Mouse (Mus musculus): Measurements from ENCODE around the gene Gng12. TPM values are rescaled to one million over a fixed set of nuclear protein-coding genes. Genes with fewer than 3 reads are reported as not detected.

Gene Gng12
- polyA plus RNA-seq, 1 experiment = 73.9 TPM

DNA sequence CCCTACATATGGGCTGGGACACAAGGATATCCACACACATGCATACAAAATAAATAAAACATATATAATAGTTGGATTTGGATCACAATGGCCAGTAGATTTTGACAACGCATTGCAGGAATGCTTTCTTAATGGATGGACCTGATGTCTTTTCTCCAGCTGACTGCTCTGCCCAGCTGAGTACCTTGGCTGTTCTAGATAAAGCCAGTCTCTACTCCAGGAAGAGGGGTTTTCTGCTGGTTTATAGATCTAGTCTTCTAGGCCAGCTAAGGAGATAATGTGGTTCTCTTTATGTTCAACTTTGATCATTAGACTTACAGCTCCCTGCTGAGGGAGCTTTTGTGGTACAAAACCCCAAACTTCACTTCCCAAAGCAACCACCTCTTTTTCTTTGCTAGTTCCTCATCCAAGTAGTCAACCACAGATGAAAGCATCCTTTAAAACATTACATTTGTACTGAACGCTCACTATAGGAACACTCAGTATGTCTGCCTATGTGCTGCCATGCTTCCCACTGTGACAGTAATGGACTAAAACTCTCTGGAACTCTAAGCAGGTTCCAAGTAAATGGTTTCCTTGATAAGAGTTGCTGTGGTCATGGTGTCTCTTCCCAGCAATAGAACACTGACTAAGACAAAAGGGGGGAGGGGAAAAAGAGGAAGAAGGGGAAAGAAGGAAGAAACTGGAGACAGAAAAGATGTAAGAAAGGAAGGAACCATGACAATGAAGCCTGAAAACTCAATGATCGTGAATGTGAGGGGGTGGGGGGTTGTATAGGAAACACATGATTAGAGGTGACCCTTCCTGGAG is 5.6 kb upstream of the Gng12 start:
- Histone ChIP-seq H3K36me3 (ENCODE audit: control insufficient read depth, insufficient read depth, low read length) (no peaks in the 10 kb centered on the region), H3K27me3 (ENCODE audit: control insufficient read depth, insufficient read depth, low read length) (no peaks in the 10 kb centered on the region), H3K4me1 (ENCODE audit: control insufficient read depth, insufficient read depth, insufficient read length, low read length) (no peaks in the 10 kb centered on the region), H3K27ac (ENCODE audit: insufficient read depth, low read depth, low read length) (no peak overlapping the region), H3K4me3 (ENCODE audit: low read depth, low read length) (no peak overlapping the region)
- TF ChIP-seq CTCF (IDR thresholded peaks at IDR 0.05; ENCODE audit: extremely low read depth, insufficient read length, insufficient replicate concordance, low read depth, low read length) = no peak
- no peak for TF ChIP-seq POLR2A (IDR thresholded peaks at IDR 0.05; ENCODE audit: low read depth, low read length)
- WGBS = 81% methylated on average over 3 of the region's 3 CpGs

GRCm38 (mm10) chr6:66893950-66894349 is 2.2 kb upstream of the Gng12 start:
- no peak overlapping the region for H3K4me3 ChIP-seq (ENCODE audit: low read depth, low read length)
- WGBS = 73% methylated on average over 5 of the region's 5 CpGs
- no peaks in the 10 kb centered on the region for H3K27me3 ChIP-seq (ENCODE audit: control insufficient read depth, insufficient read depth, low read length)
- no peaks in the 10 kb centered on the region; the same call in none of the 2 replicates for H3K4me1 ChIP-seq (ENCODE audit: control insufficient read depth, insufficient read depth, insufficient read length, low read length)
- H3K36me3 ChIP-seq (ENCODE audit: control insufficient read depth, insufficient read depth, low read length) = no peaks in the 10 kb centered on the region
- no peak overlapping the region for H3K27ac ChIP-seq (ENCODE audit: insufficient read depth, low read depth, low read length)
- TF ChIP-seq POLR2A (IDR thresholded peaks at IDR 0.05; ENCODE audit: low read depth, low read length) (no peak), CTCF (IDR thresholded peaks at IDR 0.05; ENCODE audit: extremely low read depth, insufficient read length, insufficient replicate concordance, low read depth, low read length) (no peak)

DNA sequence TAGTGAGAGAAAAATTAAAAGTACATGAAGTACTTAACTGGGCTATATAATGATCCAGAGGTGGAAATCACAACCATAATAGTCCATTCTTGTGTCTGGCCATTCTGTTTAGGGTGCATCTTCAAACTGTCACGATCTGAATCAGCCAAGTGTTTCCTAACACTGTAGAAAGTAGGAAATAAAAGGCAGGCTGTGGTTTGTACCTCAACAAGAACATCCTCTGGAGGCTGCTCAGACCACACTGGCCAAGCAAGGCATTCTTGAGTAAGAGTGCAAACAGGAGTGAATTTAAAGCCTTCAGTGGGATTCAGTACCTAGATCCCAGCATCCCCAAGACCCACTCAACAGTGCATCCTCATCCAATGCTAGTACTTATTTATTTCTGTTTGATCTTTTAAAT is 1.2 kb upstream of the Gng12 start:
- Histone ChIP-seq H3K27ac (ENCODE audit: insufficient read depth, low read depth, low read length) (no peak overlapping the region), H3K27me3 (ENCODE audit: control insufficient read depth, insufficient read depth, low read length) (no peaks in the 10 kb centered on the region), H3K36me3 (ENCODE audit: control insufficient read depth, insufficient read depth, low read length) (no peaks in the 10 kb centered on the region), H3K4me1 (ENCODE audit: control insufficient read depth, insufficient read depth, insufficient read length, low read length) (no peaks in the 10 kb centered on the region; the same call in none of the 2 replicates), H3K4me3 (ENCODE audit: low read depth, low read length) (no peak overlapping the region)
- WGBS = 33% methylated on average over 1 of the region's 1 CpGs
- no peak for TF ChIP-seq CTCF (IDR thresholded peaks at IDR 0.05; ENCODE audit: extremely low read depth, insufficient read length, insufficient replicate concordance, low read depth, low read length)
- TF ChIP-seq POLR2A (IDR thresholded peaks at IDR 0.05; ENCODE audit: low read depth, low read length) = no peak

DNA sequence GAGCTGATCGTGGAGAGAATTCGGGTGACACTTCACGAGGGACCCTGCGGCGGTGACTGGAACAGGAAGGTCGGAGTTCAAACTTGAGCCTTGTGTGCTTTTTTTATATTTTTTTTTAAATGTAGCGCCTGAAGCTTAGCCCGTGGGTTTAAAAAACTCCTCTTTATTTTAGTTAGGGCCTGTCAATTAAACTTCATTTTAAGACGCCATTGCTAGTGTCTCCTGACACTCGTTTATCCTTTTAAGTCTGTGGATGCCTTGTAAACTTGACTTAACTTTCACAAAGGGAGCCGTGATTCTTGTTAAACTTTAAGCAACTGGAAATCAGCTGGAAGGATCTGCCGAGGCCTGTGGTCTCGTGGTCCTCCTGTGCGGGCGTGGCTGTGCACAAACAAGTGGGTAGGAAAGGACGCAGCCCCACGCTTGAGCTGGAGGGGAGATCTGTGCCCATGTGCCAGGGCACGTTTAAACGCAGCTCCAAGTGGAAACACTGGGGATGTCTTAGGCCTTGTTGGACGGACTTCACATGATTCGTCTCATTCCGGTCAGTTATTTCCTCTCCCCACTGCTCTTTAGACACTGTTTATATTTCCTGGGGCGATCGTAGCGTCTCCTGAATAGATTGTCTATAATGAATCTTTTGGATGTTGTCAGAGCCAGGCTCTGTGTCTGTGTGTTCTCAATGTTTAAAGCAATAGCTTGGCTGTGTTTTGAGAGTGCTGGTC is 886 bp downstream of the Gng12 start:
- Histone ChIP-seq H3K27ac (ENCODE audit: insufficient read depth, low read depth, low read length) (peak overlapping the region; percentile 83), H3K4me3 (ENCODE audit: low read depth, low read length) (peak overlapping the region; percentile 96), H3K36me3 (ENCODE audit: control insufficient read depth, insufficient read depth, low read length) (no peaks in the 10 kb centered on the region), H3K27me3 (ENCODE audit: control insufficient read depth, insufficient read depth, low read length) (no peaks in the 10 kb centered on the region), H3K4me1 (ENCODE audit: control insufficient read depth, insufficient read depth, insufficient read length, low read length) (peaks cover 6% of the 10 kb centered on the region)
- TF ChIP-seq POLR2A (IDR thresholded peaks at IDR 0.05; ENCODE audit: low read depth, low read length) (no peak), CTCF (IDR thresholded peaks at IDR 0.05; ENCODE audit: extremely low read depth, insufficient read length, insufficient replicate concordance, low read depth, low read length) (no peak)
- 1% methylated on average over 25 of the region's 25 CpGs for WGBS

- H3K4me3 ChIP-seq (ENCODE audit: low read depth, low read length) = no peak overlapping the region
- peaks cover 12% of the 10 kb centered on the region for H3K4me1 ChIP-seq (ENCODE audit: control insufficient read depth, insufficient read depth, insufficient read length, low read length)
- no peaks in the 10 kb centered on the region for H3K27me3 ChIP-seq (ENCODE audit: control insufficient read depth, insufficient read depth, low read length)
- no peaks in the 10 kb centered on the region for H3K36me3 ChIP-seq (ENCODE audit: control insufficient read depth, insufficient read depth, low read length)
- WGBS = 21% methylated on average over 4 of the region's 4 CpGs
- TF ChIP-seq CTCF (IDR thresholded peaks at IDR 0.05; ENCODE audit: extremely low read depth, insufficient read length, insufficient replicate concordance, low read depth, low read length) = no peak
- TF ChIP-seq POLR2A (IDR thresholded peaks at IDR 0.05; ENCODE audit: low read depth, low read length) = no peak
- H3K27ac ChIP-seq (ENCODE audit: insufficient read depth, low read depth, low read length) = peak overlapping the region; percentile 83
Observed at GRCm38 (mm10) chr6:66897994-66898393, 1.8 kb downstream of the Gng12 start.

DNA sequence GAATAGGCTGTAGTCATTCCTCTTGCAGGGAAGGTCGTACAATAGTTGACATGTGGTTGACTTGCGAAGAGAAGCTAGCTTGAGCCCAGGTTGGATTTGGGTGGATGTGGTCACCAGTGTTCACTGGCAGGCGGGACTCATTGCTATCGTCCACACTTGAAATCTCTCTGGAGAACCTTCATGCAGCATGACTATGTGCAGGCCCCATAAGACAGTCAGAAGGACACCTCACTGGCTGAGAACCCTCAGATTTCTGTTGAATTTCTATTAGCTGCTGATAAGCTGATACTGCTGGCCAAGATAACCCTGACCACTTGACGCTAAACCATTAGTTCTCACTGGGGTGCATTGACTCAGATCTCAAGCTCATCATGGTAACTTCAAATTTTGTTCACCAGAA is 5.7 kb downstream of the Gng12 start:
- H3K27ac ChIP-seq (ENCODE audit: insufficient read depth, low read depth, low read length) = no peak overlapping the region
- WGBS = 83% methylated on average over 5 of the region's 5 CpGs
- H3K36me3 ChIP-seq (ENCODE audit: control insufficient read depth, insufficient read depth, low read length) = no peaks in the 10 kb centered on the region
- H3K4me1 ChIP-seq (ENCODE audit: control insufficient read depth, insufficient read depth, insufficient read length, low read length) = peaks cover 37% of the 10 kb centered on the region; the same call in 1 of the 2 replicates
- no peak overlapping the region for H3K4me3 ChIP-seq (ENCODE audit: low read depth, low read length)
- TF ChIP-seq POLR2A (IDR thresholded peaks at IDR 0.05; ENCODE audit: low read depth, low read length) = no peak
- no peak for TF ChIP-seq CTCF (IDR thresholded peaks at IDR 0.05; ENCODE audit: extremely low read depth, insufficient read length, insufficient replicate concordance, low read depth, low read length)
- H3K27me3 ChIP-seq (ENCODE audit: control insufficient read depth, insufficient read depth, low read length) = no peaks in the 10 kb centered on the region

DNA sequence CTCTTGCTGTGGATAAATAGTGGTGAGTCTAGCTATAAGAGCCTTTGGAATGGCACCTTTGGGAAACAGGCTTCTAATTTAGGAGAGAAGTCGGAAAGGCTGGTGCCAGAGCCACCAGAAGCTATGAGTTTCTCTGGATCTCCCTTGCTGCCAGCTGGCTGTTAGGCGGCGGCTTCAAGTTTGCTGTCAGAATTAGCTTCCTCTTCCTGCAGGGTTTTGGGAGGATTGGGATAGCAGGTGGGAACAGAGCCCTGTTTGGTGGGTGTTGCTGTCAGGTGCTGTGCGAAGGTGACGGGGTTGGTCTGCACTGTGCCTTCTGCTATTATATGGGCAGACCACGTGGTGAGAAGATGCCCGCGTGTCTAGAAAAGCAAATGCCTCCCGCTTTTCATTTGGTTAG is 7.0 kb downstream of the Gng12 start:
- TF ChIP-seq CTCF (IDR thresholded peaks at IDR 0.05; ENCODE audit: extremely low read depth, insufficient read length, insufficient replicate concordance, low read depth, low read length) = no peak
- TF ChIP-seq POLR2A (IDR thresholded peaks at IDR 0.05; ENCODE audit: low read depth, low read length) = no peak
- Histone ChIP-seq H3K27ac (ENCODE audit: insufficient read depth, low read depth, low read length) (peak overlapping the region; percentile 72), H3K4me3 (ENCODE audit: low read depth, low read length) (no peak overlapping the region; the same call in 1 of the 2 replicates), H3K27me3 (ENCODE audit: control insufficient read depth, insufficient read depth, low read length) (no peaks in the 10 kb centered on the region), H3K36me3 (ENCODE audit: control insufficient read depth, insufficient read depth, low read length) (no peaks in the 10 kb centered on the region), H3K4me1 (ENCODE audit: control insufficient read depth, insufficient read depth, insufficient read length, low read length) (peaks cover 48% of the 10 kb centered on the region; the same call in 1 of the 2 replicates)
- WGBS = 29% methylated on average over 9 of the region's 9 CpGs
